Mouse (Mus musculus) c-Kit-positive CD71-positive TER-119-negative erythroid progenitor cells, embryonic 14.5 days (primary cell): ENCODE measurements around the gene Manbal.
"Not testable (repeated sequence)": the region's sequence is repeated elsewhere in the genome, so short reads cannot be mapped to it uniquely, and the experiment has no call there.

ENCODE experiments used
- DNase-seq: peaks from one replicate; pipeline ENCODE4 v3.0.0-alpha.2; 2013; ENCODE audit warnings: low read depth

Gene Manbal

DNA sequence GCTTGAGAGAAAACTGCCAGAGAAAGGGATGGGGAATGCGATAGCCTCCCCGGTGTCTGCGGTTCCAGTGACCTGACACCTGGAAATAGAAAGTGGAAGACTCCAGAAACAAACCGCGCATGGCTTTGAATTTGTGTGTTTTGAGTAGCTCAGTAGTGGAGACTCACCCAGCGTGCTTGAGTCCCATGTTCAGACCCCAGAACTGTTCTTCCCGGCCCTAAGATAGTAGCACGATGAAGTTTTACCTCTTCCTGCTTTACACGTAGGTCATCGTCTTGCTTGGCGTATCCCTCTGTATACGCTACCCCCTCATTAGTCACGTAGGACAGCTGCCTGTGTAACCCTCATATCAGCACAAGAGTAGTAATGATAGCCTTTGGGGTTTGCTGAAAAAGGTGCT, 597 bp downstream of the Manbal start:
- DNase-seq = peak; percentile 37

DNA sequence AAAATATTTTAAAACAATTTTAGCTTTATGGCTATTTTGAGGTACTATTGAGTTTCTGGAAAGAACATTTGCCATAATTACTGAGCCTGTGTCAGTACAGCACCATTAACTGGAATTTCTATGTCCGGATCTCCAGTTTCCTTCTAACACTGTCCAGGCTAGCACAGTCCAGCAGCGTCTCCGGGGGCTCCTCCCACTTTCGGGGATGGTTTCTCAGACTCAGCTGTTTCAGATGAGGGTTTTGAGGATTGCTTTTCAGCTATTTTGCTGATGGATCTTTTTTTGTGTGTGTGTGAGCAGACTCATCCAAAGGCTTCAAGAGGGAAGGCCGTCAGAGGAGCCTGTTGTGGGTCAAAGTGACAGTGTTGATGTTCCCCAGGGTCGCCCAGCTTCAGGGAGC, 4.3 kb downstream of the Manbal start:
- no peak for DNase-seq

DNA sequence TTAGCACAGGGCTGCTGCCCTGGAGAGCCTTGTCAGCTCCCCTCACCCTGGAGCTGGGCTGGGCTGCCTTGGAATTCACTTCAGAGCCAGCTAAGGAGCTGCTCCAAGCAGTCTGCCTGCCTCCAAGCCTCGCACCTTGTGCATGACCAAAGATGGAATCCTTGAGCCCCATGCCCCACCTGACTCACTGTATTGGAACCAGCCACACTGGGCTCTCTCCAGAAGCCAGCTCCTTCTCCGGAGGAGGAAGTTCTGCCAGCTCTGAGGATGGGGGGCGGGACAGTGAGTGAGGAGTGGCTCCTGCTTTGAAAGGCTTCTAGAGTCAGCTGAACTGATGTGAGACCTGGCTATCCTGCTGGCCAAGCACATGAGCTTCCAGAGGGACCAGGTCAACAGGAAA, 6.3 kb downstream of the Manbal start:
- DNase-seq = no peak

DNA sequence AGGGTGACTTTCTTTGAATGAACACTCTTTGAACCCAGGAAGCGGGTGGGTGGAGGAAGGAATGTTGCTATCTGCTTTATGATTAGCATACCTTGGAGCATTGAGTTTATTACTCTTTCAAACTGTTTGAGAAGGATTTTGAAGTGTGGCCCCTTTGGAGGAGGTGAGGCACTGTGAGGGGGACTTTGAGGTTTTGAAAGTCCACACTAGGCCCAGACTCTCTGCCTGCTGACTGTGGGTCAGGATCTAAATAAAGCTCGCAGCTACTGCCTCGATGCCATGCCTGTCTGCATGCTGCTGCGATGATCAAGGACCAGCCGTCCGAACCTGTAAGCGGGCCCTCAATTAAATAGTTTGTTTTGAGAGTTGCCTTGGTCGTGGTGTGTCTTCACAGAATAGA, 7.7 kb downstream of the Manbal start:
- no peak for DNase-seq

DNA sequence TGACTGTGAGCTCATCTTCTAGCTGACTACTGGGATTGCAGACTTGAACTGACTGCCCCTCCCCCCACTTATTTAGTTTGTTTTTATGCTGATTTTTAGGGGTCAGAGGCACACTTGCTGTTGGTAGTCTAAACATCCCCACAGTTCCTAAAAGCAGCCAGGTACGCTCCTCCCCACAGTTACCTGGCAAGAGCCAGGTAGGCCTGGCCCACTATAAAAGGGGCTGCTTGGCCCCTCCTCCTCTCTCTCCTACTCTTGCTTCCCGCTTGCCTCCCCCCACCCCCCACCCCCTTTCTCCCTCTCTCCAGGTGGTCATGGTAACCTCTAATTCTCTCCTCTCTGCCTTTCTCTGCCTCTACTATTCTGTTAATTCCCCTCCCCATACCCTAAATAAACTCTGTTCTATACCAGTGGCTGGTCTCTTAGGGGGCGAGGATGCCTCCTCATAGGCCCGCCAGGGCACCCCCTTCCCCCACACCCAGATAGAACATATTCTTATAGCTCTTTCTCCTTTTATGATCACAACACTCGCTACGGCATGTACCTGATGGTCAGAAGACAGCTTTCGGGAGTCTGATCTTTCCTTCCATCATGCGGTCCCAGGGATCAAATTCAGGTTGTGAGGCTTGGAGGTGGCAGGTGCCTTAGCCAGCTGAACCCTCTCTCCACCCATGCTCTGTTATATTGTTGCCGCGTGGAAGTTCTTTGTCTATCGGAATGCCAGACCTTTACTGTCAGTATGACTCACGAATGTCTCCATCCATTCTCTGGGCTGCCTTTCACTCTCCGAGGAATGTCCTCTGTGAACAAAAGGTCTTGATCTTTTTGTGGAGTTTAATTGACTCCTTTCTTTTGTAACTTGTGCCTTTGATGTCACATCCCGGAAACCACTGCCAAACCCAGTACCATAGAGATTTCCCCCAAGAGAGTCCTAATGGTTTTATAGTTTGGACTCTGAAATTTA, 8.7 kb downstream of the Manbal start:
- no peak for DNase-seq

DNA sequence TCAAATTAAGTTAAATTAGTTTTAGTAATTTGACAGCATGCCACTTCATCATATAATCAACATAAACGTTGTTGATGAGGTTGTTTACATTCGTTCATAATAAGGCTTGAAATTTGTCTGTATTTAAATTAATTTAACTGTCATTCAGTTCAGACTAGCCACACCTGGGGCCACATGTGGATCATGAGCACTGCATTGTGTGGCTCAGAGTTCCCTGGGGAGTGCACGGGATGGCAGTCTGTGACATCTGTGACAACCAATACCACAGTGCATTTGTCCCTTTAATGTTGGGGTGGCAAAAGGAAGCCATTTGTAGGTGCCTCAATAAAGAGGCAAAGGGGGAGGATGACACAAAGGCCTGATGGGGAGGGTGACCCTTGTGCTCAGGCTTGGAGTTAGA, 9.6 kb downstream of the Manbal start:
- no peak for DNase-seq

DNA sequence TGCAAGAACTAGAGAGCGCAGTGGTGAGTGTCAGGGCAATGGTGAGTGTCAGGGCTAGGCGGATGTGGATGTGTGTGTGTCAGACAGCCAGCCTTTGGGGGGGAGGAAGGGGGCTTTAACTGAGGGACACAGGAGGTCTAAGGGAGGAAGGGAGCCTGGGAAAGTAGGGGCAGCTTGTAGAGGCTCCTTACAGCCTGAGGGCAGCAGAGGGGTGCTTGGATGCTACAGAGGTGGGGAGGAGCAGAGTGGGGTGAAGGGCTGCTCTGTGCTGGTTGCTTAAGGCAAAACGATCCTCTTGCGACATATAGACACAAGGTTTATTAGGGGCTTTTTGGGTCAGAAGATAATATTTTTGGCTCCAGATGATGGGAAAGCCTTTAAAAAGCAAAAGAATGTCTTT, 17.4 kb downstream of the Manbal start:
- DNase-seq = no peak

DNA sequence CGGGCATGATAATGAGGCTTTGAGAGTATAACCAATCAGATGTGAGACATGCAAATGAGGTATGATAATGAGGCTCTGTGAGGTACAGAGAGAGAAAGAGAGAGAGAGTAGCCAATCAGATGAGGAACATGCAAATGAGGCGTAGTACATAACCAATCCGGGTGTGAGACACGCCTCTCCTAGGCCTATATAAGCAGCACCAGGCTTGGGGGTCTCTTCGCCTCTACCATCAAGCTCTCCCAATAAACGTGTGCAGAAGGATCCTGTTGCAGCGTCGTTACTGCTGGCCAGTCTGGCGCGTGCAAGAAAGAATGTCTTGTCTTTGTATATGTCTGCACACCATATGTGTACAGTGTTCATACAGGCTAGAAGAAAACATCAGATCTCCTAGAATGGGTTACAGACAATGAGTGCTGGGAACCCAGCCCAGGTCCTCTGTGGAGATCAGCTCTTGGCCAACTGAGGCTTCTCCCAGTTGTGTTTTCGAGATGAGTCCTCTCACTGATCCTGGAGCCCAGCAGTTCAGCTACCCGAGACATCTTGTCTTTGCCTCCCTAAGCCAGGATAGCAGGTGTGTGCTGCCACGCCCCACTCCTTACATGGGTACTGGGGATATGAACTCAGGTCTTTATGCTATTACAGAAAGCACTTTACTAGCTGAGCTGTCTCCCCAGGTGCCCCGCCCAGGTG, 21.7 kb downstream of the Manbal start:
- not testable (repeated sequence) for DNase-seq

DNA sequence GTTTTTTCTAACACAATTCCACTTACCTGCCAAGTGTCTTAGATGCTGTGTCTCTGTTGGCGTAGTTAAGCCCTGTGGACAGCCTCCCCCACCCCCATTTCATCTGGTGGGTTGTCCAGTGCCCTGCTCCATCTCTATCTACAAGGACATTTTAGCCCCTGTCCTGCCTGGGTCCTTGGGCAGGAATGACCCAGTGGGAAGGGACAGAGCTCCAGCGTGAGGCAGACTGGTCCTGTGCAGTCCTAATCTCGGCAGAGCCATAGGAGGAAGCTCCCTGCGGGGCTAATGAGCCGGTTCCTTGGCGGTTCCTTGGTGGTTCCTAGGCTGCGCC, 22.2 kb downstream of the Manbal start:
- no peak for DNase-seq

DNA sequence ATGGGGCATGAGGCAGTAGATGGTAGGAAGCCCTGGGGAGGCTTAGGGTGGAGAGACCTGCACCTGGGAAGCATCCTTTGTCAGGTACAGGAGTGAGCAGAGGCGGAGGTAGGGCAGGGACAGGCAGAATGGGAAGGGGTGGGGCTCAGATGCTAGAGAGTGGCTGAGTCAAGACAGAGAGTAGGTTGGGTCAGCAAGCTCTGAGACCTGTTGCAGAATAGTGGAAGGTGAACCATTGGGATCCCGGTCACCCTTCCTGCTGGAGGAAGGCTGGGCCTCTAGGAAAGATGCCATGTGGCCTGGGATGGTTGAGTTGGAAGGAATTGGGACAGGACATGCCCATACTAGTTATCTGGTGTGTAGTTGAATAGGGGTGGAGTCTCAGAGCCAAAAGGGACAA, 24.9 kb downstream of the Manbal start:
- DNase-seq = no peak

DNA sequence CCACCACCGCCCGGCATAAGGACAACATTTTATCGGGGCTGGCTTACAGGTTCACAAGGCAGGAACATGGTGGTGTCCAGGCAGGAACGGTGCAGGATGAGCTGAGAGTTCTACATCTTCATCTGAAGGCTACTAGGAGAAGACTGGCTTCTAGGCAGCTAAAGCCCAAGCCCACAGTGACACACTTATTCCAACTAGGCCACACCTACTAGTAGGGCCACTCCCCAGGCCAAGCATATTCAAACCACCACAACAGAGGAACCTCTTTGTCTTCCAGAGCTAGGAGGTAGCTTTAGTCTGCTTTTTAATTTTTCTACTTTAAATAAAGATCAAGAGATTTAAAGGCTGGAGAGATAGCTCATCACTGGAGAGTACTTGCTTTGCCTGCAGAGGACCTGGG, 26.2 kb downstream of the Manbal start:
- no peak for DNase-seq

DNA sequence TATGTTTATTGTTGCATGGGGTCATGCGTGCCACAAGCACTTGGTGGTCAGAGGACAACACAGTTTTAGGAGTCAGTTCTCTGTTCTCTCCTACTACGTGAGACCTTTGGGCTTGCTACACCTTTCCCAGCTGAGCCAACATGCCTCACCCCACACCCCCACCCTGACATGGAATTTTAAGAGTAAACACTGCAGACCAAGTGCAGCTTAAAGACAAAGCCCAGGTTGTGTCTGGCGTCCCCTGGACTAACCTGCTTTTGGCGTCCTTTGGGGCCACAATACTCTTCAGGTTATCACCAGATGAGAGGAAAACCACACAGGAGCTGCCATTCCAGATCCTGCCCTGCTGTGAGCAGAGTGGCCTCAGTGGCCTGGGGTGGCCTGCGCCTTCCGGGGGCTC, 27.5 kb downstream of the Manbal start:
- DNase-seq = no peak

DNA sequence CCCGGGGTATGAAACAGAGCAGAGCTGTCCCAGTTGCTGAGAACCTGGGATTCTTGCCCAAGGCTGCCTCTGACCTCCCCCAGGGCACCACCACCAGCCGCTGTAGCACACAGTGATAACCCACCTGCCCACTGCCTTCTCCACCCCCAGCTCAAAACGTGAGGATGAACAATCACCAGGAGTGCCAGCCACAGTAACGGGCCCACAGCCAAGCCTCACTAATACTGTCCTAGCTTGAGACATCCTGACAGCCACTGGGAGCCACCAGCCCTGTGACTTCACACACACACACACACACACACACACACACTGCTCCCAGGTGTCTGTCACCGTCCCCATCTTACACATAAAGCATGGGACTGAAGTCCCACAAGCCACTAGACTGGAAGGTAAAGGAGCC, 28.0 kb downstream of the Manbal start:
- DNase-seq = no peak

DNA sequence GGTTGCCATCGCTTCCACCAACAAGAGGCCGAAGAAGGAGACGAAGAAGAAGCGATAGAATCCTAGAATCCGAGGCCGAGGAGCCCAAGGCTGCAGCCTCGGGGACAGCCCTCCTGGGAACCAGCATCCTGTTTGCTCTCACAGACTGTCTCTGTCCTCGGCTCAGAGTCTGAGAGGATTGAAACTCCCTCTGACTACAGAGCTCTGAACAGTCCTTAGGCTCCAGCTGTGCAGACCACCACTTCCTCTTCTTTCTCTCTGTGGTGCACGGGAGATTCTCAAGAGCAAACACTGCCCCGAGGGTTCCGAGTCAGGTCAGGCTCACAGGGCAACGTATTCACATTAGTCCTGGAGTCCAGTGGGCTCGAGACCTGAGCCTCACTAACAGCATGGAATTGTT, 28.6 kb downstream of the Manbal start:
- no peak for DNase-seq

DNA sequence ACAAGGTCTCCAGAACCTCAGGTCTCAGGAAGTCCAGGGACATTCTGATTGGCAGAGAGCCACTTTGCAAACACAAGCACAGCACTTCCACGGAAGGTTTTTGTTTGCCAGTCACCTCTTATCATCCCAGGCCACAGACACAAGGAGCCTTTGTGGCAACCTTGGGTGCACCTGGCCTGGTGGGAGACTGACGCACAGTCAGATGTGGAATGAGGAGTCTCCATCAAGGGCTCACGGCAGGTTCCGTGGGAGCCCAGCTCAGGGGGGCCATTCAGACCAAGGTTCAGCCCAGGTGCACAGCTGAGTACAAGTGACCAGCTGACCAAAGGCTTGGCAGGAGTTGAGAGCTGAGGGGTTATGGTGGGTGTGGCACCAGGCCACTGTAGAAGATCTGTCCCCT, 30.0 kb downstream of the Manbal start:
- no peak for DNase-seq

DNA sequence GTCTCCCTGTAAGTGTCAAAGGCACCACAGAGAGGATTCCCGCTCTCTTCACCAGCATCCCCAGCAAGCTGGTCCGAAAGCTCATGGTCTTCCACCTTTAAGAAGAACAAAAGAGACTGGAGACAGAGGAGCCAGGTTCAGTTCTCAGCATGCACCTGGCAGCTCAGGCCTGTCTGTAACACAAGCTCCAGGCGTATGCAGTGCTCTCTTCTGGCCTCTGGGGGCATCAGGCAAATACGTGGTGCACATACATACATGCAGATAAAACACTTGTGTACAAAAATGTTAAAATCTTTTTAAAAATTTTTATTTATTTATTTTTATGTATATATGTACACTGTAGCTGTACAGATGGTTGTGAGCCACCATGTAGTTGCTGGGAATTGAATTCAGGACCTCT, 31.1 kb downstream of the Manbal start:
- DNase-seq = no peak

DNA sequence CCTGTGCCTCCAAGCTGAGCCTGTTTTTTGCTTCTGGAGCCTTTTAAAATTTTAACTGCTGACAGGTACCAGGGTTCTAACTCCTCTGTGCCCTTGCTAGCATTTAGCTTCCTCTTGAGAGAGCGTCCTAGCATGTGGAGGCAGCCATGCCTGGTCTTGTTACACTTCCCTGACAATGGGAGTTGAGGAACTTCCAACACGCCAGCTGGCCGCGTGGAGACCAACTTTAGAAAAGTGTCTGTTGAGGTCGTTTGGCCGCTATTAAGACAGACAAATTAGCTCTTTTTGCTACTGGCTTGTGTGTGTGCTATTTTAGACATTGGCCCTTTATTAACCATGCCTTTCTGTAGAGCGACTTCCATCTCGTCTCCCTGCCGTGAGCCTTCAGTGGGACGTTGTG, 32.4 kb downstream of the Manbal start:
- DNase-seq = no peak

DNA sequence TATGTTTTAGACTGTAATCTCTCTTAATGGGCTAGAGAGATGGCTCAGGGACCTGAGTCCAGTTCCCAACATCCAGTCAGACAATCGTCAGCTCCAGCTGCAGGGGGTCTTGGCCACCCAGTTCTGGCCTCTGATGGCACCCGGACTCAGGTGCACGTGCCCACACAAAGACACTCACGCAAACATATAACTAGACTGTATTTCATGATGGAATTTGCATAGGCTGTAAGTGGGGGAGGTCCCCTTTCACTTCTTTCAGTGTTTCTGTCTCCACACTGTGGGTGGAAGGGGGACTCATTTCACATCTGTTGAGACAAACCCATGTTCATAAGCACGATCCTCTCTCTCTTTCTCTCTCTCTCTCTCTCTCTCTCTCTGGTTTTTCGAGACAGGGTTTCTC, 33.1 kb downstream of the Manbal start:
- DNase-seq = no peak

DNA sequence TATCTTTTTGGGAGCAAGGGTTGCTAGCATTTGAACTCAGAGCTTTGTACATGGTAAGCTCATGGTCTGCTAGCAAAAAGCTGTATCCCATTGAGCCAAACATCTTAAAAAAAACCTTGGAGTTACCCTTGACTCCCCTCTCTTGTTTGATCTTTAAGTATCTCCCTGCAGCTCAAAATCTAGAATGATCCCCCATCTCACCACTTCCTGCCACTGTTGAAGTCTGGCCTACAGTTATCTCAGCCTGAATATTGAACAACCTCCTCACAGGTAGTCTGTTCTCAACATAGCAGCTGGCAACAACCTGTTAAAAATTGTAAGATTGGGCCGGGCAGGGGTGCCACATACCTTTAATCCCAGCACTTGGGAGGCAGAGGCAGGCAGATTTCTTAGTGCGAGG, 33.9 kb downstream of the Manbal start:
- DNase-seq = no peak

DNA sequence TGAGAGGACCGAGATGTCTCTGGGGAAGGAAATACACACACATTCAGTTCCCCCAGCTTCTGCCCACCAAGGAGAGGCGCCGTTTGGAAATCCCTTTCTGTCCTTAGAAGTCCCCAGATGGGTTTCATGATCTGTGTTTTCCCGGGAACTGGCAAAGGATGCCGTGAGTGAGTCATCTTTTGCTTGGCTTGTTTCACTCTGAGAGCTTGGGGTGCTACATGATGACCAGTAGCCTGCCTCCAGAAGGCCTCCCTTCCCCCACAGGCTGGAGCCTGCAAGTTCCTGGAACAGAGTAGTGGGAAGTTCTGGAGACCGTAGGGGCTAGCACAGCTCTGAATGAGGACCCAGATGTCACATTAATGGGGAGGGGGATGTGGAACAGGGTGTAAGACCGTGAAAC, 40.2 kb downstream of the Manbal start:
- no peak for DNase-seq

DNA sequence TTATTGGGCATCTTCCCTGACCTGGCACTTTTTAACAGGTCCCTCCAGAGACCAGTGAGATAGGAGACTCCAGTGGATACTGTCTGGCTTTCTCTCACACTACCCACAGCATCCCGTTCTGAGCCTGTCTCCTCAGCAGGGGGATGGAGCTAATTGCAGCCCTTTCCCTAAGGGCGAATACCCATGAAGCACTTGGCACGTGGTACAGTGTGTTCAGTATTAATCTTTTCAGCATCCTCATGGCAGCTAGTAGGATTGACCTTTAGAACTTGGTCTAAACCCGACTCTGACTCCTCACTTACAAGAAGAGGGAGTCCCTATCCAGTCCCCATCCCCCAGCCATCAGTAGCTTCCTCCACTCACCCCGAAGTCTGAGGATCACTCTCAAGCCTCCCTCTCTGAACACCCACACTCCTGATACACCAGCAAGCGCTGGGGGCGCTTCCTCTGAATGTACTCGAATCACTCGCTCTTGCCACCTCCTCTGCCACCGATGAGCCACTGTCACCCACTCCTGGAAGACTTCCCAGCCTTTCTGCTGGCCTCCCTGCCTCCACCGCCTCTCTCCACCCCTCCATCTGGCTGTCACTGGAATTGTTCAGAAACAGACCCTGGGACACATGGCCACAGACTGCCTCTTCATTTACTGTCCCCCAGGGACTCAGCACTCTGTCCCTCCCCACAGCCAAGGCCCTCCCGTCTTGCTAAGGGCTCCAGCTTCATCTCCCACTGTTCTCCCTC, 42.6 kb downstream of the Manbal start:
- DNase-seq = no peak

DNA sequence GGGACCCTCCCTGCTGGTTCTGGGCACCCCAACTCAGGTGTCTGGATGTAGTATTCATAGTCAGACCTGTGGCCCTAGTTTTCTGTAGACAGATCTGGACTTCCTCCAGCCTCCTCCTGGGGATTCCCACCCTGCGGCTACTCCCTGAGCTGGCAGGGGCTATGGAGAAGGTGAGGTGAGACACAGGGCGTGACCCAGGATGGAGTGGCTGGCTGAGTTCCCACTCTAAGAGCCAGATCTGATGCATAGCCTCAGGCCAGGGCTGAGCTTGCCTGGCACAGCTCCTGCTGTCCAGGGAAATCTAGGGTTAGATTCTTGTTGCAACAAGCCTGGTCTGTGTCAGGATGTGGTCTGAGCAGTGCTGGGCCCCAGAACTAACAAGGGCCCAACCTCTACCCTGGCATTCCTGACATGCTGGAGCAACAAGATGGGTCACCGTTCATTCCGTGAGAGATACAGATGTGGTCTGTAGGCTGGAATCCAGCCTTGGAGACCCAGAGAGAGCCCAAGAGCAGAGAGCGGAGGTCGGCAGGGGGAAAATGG, 43.8 kb downstream of the Manbal start:
- DNase-seq = no peak

DNA sequence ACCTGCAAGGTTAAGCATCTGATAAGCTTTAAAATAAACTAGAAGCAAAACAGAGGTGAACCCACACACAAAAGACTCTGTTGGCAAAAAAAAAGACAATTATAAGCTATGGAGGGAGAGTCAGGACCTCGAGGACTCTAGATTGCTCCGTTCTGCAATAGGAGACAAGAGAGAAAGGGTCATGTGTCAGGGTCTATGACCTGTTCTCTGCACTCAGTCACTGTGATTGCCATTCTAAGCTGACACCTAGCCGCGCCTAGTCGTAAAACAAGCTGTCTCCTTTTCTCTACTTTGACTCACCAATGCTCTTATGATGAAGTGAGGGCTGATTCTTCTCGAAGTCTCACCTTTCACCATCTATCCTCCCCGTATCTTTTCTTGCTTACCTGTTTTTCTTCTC, 45.1 kb downstream of the Manbal start:
- no peak for DNase-seq
